Mouse (Mus musculus): Measurements from ENCODE around the gene Vat1l. TPM values are rescaled to one million over a fixed set of nuclear protein-coding genes. Genes with fewer than 3 reads are reported as not detected.

The Vat1l gene
- polyA plus RNA-seq, 1 experiment: 0.18 TPM

GRCm38 (mm10) chr8:114390465-114391254 is 185.2 kb downstream of the Vat1l start:
- WGBS: 84% methylated on average over 12 of the region's 13 CpGs
- Histone ChIP-seq H3K4me3 (ENCODE audit: low read depth, low read length) (no peak overlapping the region), H3K4me1 (ENCODE audit: control insufficient read depth, insufficient read depth, insufficient read length, low read length) (no peaks in the 10 kb centered on the region), H3K27ac (ENCODE audit: insufficient read depth, low read depth, low read length) (no peak overlapping the region), H3K36me3 (ENCODE audit: control insufficient read depth, insufficient read depth, low read length) (no peaks in the 10 kb centered on the region), H3K27me3 (ENCODE audit: control insufficient read depth, insufficient read depth, low read length) (no peaks in the 10 kb centered on the region)
- TF ChIP-seq CTCF (IDR thresholded peaks at IDR 0.05; ENCODE audit: extremely low read depth, insufficient read length, insufficient replicate concordance, low read depth, low read length) (peak; percentile 14; the same call in 1 of the 2 replicates), POLR2A (IDR thresholded peaks at IDR 0.05; ENCODE audit: low read depth, low read length) (no peak)

- TF ChIP-seq CTCF (IDR thresholded peaks at IDR 0.05; ENCODE audit: extremely low read depth, insufficient read length, insufficient replicate concordance, low read depth, low read length): no peak
- TF ChIP-seq POLR2A (IDR thresholded peaks at IDR 0.05; ENCODE audit: low read depth, low read length): no peak
- Histone ChIP-seq H3K4me3 (ENCODE audit: low read depth, low read length) (no peak overlapping the region), H3K36me3 (ENCODE audit: control insufficient read depth, insufficient read depth, low read length) (no peaks in the 10 kb centered on the region), H3K4me1 (ENCODE audit: control insufficient read depth, insufficient read depth, insufficient read length, low read length) (no peaks in the 10 kb centered on the region), H3K27me3 (ENCODE audit: control insufficient read depth, insufficient read depth, low read length) (no peaks in the 10 kb centered on the region), H3K27ac (ENCODE audit: insufficient read depth, low read depth, low read length) (no peak overlapping the region)
- WGBS: 88% methylated on average over 5 of the region's 5 CpGs
These were observed 192.9 kb downstream of the Vat1l start for GRCm38 (mm10) chr8:114398326-114398725.

GRCm38 (mm10) chr8:114399273-114399672 is 193.9 kb downstream of the Vat1l start:
- Histone ChIP-seq H3K27ac (ENCODE audit: insufficient read depth, low read depth, low read length) (no peak overlapping the region), H3K27me3 (ENCODE audit: control insufficient read depth, insufficient read depth, low read length) (no peaks in the 10 kb centered on the region), H3K36me3 (ENCODE audit: control insufficient read depth, insufficient read depth, low read length) (no peaks in the 10 kb centered on the region), H3K4me1 (ENCODE audit: control insufficient read depth, insufficient read depth, insufficient read length, low read length) (no peaks in the 10 kb centered on the region), H3K4me3 (ENCODE audit: low read depth, low read length) (no peak overlapping the region)
- no peak for TF ChIP-seq POLR2A (IDR thresholded peaks at IDR 0.05; ENCODE audit: low read depth, low read length)
- no peak for TF ChIP-seq CTCF (IDR thresholded peaks at IDR 0.05; ENCODE audit: extremely low read depth, insufficient read length, insufficient replicate concordance, low read depth, low read length)
- 92% methylated on average over 5 of the region's 5 CpGs for WGBS

GRCm38 (mm10) chr8:114401679-114402078 is 196.3 kb downstream of the Vat1l start:
- no peak overlapping the region for H3K4me3 ChIP-seq (ENCODE audit: low read depth, low read length)
- H3K27ac ChIP-seq (ENCODE audit: insufficient read depth, low read depth, low read length): no peak overlapping the region
- 51% methylated on average over 7 of the region's 7 CpGs for WGBS
- no peaks in the 10 kb centered on the region for H3K36me3 ChIP-seq (ENCODE audit: control insufficient read depth, insufficient read depth, low read length)
- TF ChIP-seq CTCF (IDR thresholded peaks at IDR 0.05; ENCODE audit: extremely low read depth, insufficient read length, insufficient replicate concordance, low read depth, low read length) (no peak), POLR2A (IDR thresholded peaks at IDR 0.05; ENCODE audit: low read depth, low read length) (no peak)
- H3K4me1 ChIP-seq (ENCODE audit: control insufficient read depth, insufficient read depth, insufficient read length, low read length): no peaks in the 10 kb centered on the region
- H3K27me3 ChIP-seq (ENCODE audit: control insufficient read depth, insufficient read depth, low read length): no peaks in the 10 kb centered on the region

GRCm38 (mm10) chr8:114411421-114411820 is 206.0 kb downstream of the Vat1l start:
- Histone ChIP-seq H3K36me3 (ENCODE audit: control insufficient read depth, insufficient read depth, low read length) (no peaks in the 10 kb centered on the region), H3K4me3 (ENCODE audit: low read depth, low read length) (no peak overlapping the region), H3K27ac (ENCODE audit: insufficient read depth, low read depth, low read length) (no peak overlapping the region), H3K4me1 (ENCODE audit: control insufficient read depth, insufficient read depth, insufficient read length, low read length) (no peaks in the 10 kb centered on the region), H3K27me3 (ENCODE audit: control insufficient read depth, insufficient read depth, low read length) (no peaks in the 10 kb centered on the region)
- WGBS: 66% methylated on average over 3 of the region's 3 CpGs
- TF ChIP-seq POLR2A (IDR thresholded peaks at IDR 0.05; ENCODE audit: low read depth, low read length) (no peak), CTCF (IDR thresholded peaks at IDR 0.05; ENCODE audit: extremely low read depth, insufficient read length, insufficient replicate concordance, low read depth, low read length) (no peak)

GRCm38 (mm10) chr8:114417786-114418185 is 212.4 kb downstream of the Vat1l start, which contains the start of gene Clec3a:
Gene Clec3a, plus strand, starts transcription at chr8:114418086.
- Histone ChIP-seq H3K4me1 (ENCODE audit: control insufficient read depth, insufficient read depth, insufficient read length, low read length) (no peaks in the 10 kb centered on the region), H3K27me3 (ENCODE audit: control insufficient read depth, insufficient read depth, low read length) (no peaks in the 10 kb centered on the region), H3K27ac (ENCODE audit: insufficient read depth, low read depth, low read length) (no peak within 1 kb of the TSS), H3K36me3 (ENCODE audit: control insufficient read depth, insufficient read depth, low read length) (no peaks in the 10 kb centered on the region), H3K4me3 (ENCODE audit: low read depth, low read length) (no peak within 1 kb of the TSS)
- WGBS: 66% methylated on average over 8 of the region's 8 CpGs
- TF ChIP-seq CTCF (IDR thresholded peaks at IDR 0.05; ENCODE audit: extremely low read depth, insufficient read length, insufficient replicate concordance, low read depth, low read length) (no peak), POLR2A (IDR thresholded peaks at IDR 0.05; ENCODE audit: low read depth, low read length) (no peak)

- no peak for TF ChIP-seq CTCF (IDR thresholded peaks at IDR 0.05; ENCODE audit: extremely low read depth, insufficient read length, insufficient replicate concordance, low read depth, low read length)
- TF ChIP-seq POLR2A (IDR thresholded peaks at IDR 0.05; ENCODE audit: low read depth, low read length): no peak
- 36% methylated on average over 5 of the region's 5 CpGs for WGBS
- H3K27me3 ChIP-seq (ENCODE audit: control insufficient read depth, insufficient read depth, low read length): no peaks in the 10 kb centered on the region
- H3K4me3 ChIP-seq (ENCODE audit: low read depth, low read length): no peak overlapping the region
- H3K27ac ChIP-seq (ENCODE audit: insufficient read depth, low read depth, low read length): no peak overlapping the region
- no peaks in the 10 kb centered on the region for H3K4me1 ChIP-seq (ENCODE audit: control insufficient read depth, insufficient read depth, insufficient read length, low read length)
- H3K36me3 ChIP-seq (ENCODE audit: control insufficient read depth, insufficient read depth, low read length): no peaks in the 10 kb centered on the region
These were observed 213.1 kb downstream of the Vat1l start for GRCm38 (mm10) chr8:114418486-114418885.

Data from small intestine, adult 2 months (tissue).